Mouse (Mus musculus) myocyte (in vitro differentiated cells): Measurements from ENCODE around the gene Cfhr2. TPM values are rescaled to one million over a fixed set of nuclear protein-coding genes. Genes with fewer than 3 reads are reported as not detected.

Experiments used
- H3K27me3 ChIP-seq: one replicate; pipeline ENCODE4 v1.6.1; 2011; ENCODE audit not compliant: control insufficient read depth, insufficient read depth, insufficient read length
- H3K36me3 ChIP-seq: one replicate; pipeline ENCODE4 v1.6.1; 2011; ENCODE audit not compliant: control insufficient read depth, insufficient read depth
- H3K4me2 ChIP-seq: one replicate; pipeline ENCODE4 v1.6.1; 2011; ENCODE audit warnings: low read depth, control low read depth
- H3K4me3 ChIP-seq: one replicate; pipeline ENCODE4 v1.5.1; 2011; ENCODE audit warnings: mild to moderate bottlenecking, control low read depth, moderate library complexity
- H3K79me2 ChIP-seq: one replicate; pipeline ENCODE4 v1.6.1; 2011; ENCODE audit not compliant: control insufficient read depth, insufficient read depth
- H3ac ChIP-seq: one replicate; pipeline ENCODE4 v1.6.1; 2011; ENCODE audit not compliant: control insufficient read depth, insufficient read length
- CEBPB ChIP-seq: IDR thresholded peaks from 2 replicates; pipeline ENCODE4 v1.6.1; 2011; ENCODE audit warnings: mild to moderate bottlenecking, moderate library complexity; ENCODE audit not compliant: poor library complexity, insufficient read depth, severe bottlenecking
- E2F4 ChIP-seq: IDR thresholded peaks from one replicate; pipeline ENCODE4 v1.6.1; 2011; ENCODE audit warnings: mild to moderate bottlenecking, control low read depth, moderate library complexity; ENCODE audit not compliant: insufficient read depth
- MAX ChIP-seq: IDR thresholded peaks from one replicate; pipeline ENCODE4 v1.6.1; 2011; ENCODE audit warnings: low read depth, mild to moderate bottlenecking, control low read depth
- MYOD1 ChIP-seq, 3 experiments: IDR thresholded peaks; one replicate each; pipeline ENCODE4 v1.6.1; 2011; ENCODE audit warnings: control low read depth in 2 of 3, low read depth in 2 of 3, mild to moderate bottlenecking in 2 of 3, moderate library complexity in 1 of 3; ENCODE audit not compliant: insufficient read length in 2 of 3, control insufficient read depth in 1 of 3
- MYOG ChIP-seq, 3 experiments: IDR thresholded peaks; one replicate each; pipeline ENCODE4 v1.6.1; 2011; ENCODE audit warnings: control low read depth in 2 of 3, low read depth in 2 of 3, mild to moderate bottlenecking in 2 of 3; ENCODE audit not compliant: insufficient read length in 2 of 3, control insufficient read depth in 1 of 3, insufficient read depth in 1 of 3
- POLR2A ChIP-seq: IDR thresholded peaks from one replicate; pipeline ENCODE4 v1.6.1; 2011; ENCODE audit warnings: low read depth, mild to moderate bottlenecking, control low read depth, moderate library complexity; ENCODE audit not compliant: insufficient read length
- POLR2AphosphoS2 ChIP-seq: IDR thresholded peaks from one replicate; pipeline ENCODE4 v1.6.1; 2011; ENCODE audit warnings: low read depth, control low read depth; ENCODE audit not compliant: insufficient read length
- REST ChIP-seq: IDR thresholded peaks from one replicate; pipeline ENCODE4 v1.6.1; 2011; ENCODE audit warnings: mild to moderate bottlenecking, control low read depth, moderate library complexity; ENCODE audit not compliant: insufficient read depth, insufficient read length
- SRF ChIP-seq: IDR thresholded peaks from one replicate; pipeline ENCODE4 v1.6.1; 2011; ENCODE audit warnings: low read depth; ENCODE audit not compliant: control insufficient read depth, insufficient read length
- TCF12 ChIP-seq: IDR thresholded peaks from one replicate; pipeline ENCODE4 v1.6.1; 2011; ENCODE audit warnings: mild to moderate bottlenecking, control low read depth; ENCODE audit not compliant: poor library complexity, insufficient read depth, severe bottlenecking
- TCF3 ChIP-seq: IDR thresholded peaks from one replicate; pipeline ENCODE4 v1.6.1; 2011; ENCODE audit warnings: low read depth, control low read depth; ENCODE audit not compliant: insufficient read length
- USF1 ChIP-seq: IDR thresholded peaks from one replicate; pipeline ENCODE4 v1.6.1; 2011; ENCODE audit warnings: low read depth, mild to moderate bottlenecking, control low read depth, moderate library complexity
- polyA plus RNA-seq: library from polyadenylated mRNA; unstranded; fragments of >200 nt; fragmentation: generic; extraction: Trizol; gene quantifications from one replicate; pipeline ENCODE4 v1.2.1, GENCODE M21; 2012; ENCODE audit warnings: missing spikeins

Cfhr2 gene
- polyA plus RNA-seq, result not detected

- no peaks in the 10 kb centered on the region for H3K36me3 ChIP-seq
- H3K79me2 ChIP-seq, result no peaks in the 10 kb centered on the region
- TF ChIP-seq E2F4, result no peak
- TF ChIP-seq TCF3, result no peak
- no peak for TF ChIP-seq SRF
- TF ChIP-seq POLR2AphosphoS2, result no peak
- no peak for TF ChIP-seq MYOG (IDR thresholded peaks at IDR 0.05; ENCODE audit: control insufficient read depth in 1 of 3, insufficient read depth in 1 of 3, insufficient read length in 2 of 3, low read depth in 2 of 3)
- no peak for TF ChIP-seq USF1
- H3ac ChIP-seq, result no peak within 1 kb of the TSS
- H3K4me3 ChIP-seq, result no peak within 1 kb of the TSS
- no peak within 1 kb of the TSS for H3K4me2 ChIP-seq
- no peaks in the 10 kb centered on the region for H3K27me3 ChIP-seq
Measured at GRCm38 (mm10) chr1:139858548-139858947, at the start of gene Cfhr2. TSS of gene Cfhr2 (minus strand) at chr1:139858702.

GRCm38 (mm10) chr1:139863751-139864150, 5.2 kb upstream of the Cfhr2 start:
- Histone ChIP-seq H3K4me2 (no peak overlapping the region), H3ac (no peak overlapping the region), H3K79me2 (no peaks in the 10 kb centered on the region), H3K27me3 (no peaks in the 10 kb centered on the region), H3K4me3 (no peak overlapping the region), H3K36me3 (no peaks in the 10 kb centered on the region)
- TF ChIP-seq TCF3, result no peak

- no peak overlapping the region for H3K4me3 ChIP-seq
- no peak overlapping the region for H3K4me2 ChIP-seq
- no peaks in the 10 kb centered on the region for H3K79me2 ChIP-seq
- H3ac ChIP-seq, result no peak overlapping the region
- TF ChIP-seq MYOD1 (IDR thresholded peaks at IDR 0.05; ENCODE audit: control insufficient read depth in 1 of 3, insufficient read length in 2 of 3, low read depth in 2 of 3) (no peak), SRF (no peak), MAX (no peak), USF1 (no peak), POLR2AphosphoS2 (no peak), TCF3 (no peak), POLR2A (no peak)
- H3K36me3 ChIP-seq, result no peaks in the 10 kb centered on the region
- H3K27me3 ChIP-seq, result no peaks in the 10 kb centered on the region
Measured at GRCm38 (mm10) chr1:139860176-139860575, 1.7 kb upstream of the Cfhr2 start.

- Histone ChIP-seq H3K27me3 (no peaks in the 10 kb centered on the region), H3K4me2 (no peak overlapping the region), H3K79me2 (no peaks in the 10 kb centered on the region), H3K4me3 (no peak overlapping the region), H3K36me3 (no peaks in the 10 kb centered on the region), H3ac (no peak overlapping the region)
- TF ChIP-seq CEBPB (no peak), MYOD1 (IDR thresholded peaks at IDR 0.05; ENCODE audit: control insufficient read depth in 1 of 3, insufficient read length in 2 of 3, low read depth in 2 of 3) (no peak), E2F4 (no peak), TCF12 (no peak), POLR2AphosphoS2 (no peak), USF1 (no peak), REST (no peak), TCF3 (no peak), SRF (no peak), POLR2A (no peak), MYOG (IDR thresholded peaks at IDR 0.05; ENCODE audit: control insufficient read depth in 1 of 3, insufficient read depth in 1 of 3, insufficient read length in 2 of 3, low read depth in 2 of 3) (no peak), MAX (no peak)
Measured at GRCm38 (mm10) chr1:139839699-139840098, 18.8 kb downstream of the Cfhr2 start.

- TF ChIP-seq MYOD1 (IDR thresholded peaks at IDR 0.05; ENCODE audit: control insufficient read depth in 1 of 3, insufficient read length in 2 of 3, low read depth in 2 of 3) (no peak), POLR2A (no peak), E2F4 (no peak), USF1 (no peak), SRF (no peak), REST (no peak), TCF3 (no peak), CEBPB (no peak), TCF12 (no peak), MYOG (IDR thresholded peaks at IDR 0.05; ENCODE audit: control insufficient read depth in 1 of 3, insufficient read depth in 1 of 3, insufficient read length in 2 of 3, low read depth in 2 of 3) (no peak), POLR2AphosphoS2 (no peak), MAX (no peak)
- Histone ChIP-seq H3K36me3 (no peaks in the 10 kb centered on the region), H3K79me2 (no peaks in the 10 kb centered on the region), H3K4me3 (no peak overlapping the region), H3K4me2 (no peak overlapping the region), H3K27me3 (no peaks in the 10 kb centered on the region), H3ac (no peak overlapping the region)
Measured at GRCm38 (mm10) chr1:139839290-139839689, 19.2 kb downstream of the Cfhr2 start.
